Mouse (Mus musculus) heart, embryonic 14.5 days (tissue): ENCODE measurements around the gene Cyp2b10. TPM values are rescaled to one million over a fixed set of nuclear protein-coding genes. Genes with fewer than 3 reads are reported as not detected.
"Not testable (repeated sequence)": the region's sequence is repeated elsewhere in the genome, so short reads cannot be mapped to it uniquely, and the experiment has no call there.

ENCODE experiments used
- ATAC-seq: fragments of 200-750 bp; cut with Nextera tagmentation; 2 replicates; pipeline ENCODE4 v1.8.0; 2017; ENCODE audit warnings: low read depth, moderate TSS enrichment; ENCODE audit not compliant: insufficient number of reproducible peaks, insufficient read depth, low FRiP score
- H3K27ac ChIP-seq, 2 experiments: fragments of 200-500 bp in 1 of 2; fragments of 300-500 bp in 1 of 2; sonication (generic) in 1 of 2; replicated peaks in 1 of 2; 2 replicates each; pipeline ENCODE4 v1.5.1; 2012 to 2014; ENCODE audit warnings: low read depth in 2 of 2, low read length in 2 of 2, control low read depth in 1 of 2, mild to moderate bottlenecking in 1 of 2, mixed read lengths in 1 of 2; ENCODE audit not compliant: control insufficient read depth in 1 of 2, insufficient read depth in 1 of 2
- H3K27me3 ChIP-seq: fragments of 300-500 bp; sonication (generic); 2 replicates; pipeline ENCODE4 v1.6.1; 2014; ENCODE audit warnings: mild to moderate bottlenecking, low read length, control low read depth; ENCODE audit not compliant: control insufficient read depth, insufficient read depth
- H3K36me3 ChIP-seq: fragments of 300-500 bp; sonication (generic); 2 replicates; pipeline ENCODE4 v1.6.1; 2014; ENCODE audit warnings: mild to moderate bottlenecking, control low read depth, low read length, mixed read lengths; ENCODE audit not compliant: control insufficient read depth, insufficient read depth
- H3K4me1 ChIP-seq, 2 experiments: fragments of 200-500 bp in 1 of 2; fragments of 300-500 bp in 1 of 2; sonication (generic) in 1 of 2; 2 replicates each; pipeline ENCODE4 v1.6.1; 2012 to 2014; ENCODE audit warnings: low read length in 2 of 2, control low read depth in 1 of 2, mixed read lengths in 1 of 2; ENCODE audit not compliant: control insufficient read depth in 2 of 2, insufficient read depth in 2 of 2
- H3K4me2 ChIP-seq: fragments of 300-500 bp; sonication (generic); 2 replicates; pipeline ENCODE4 v1.6.1; 2014; ENCODE audit warnings: mild to moderate bottlenecking, low read length
- H3K4me3 ChIP-seq, 2 experiments: fragments of 200-500 bp in 1 of 2; fragments of 300-500 bp in 1 of 2; sonication (generic) in 1 of 2; 2 replicates each; pipeline ENCODE4 v1.5.1; 2012 to 2014; ENCODE audit warnings: low read length in 2 of 2, mild to moderate bottlenecking in 2 of 2, control low read depth in 1 of 2, low read depth in 1 of 2, moderate library complexity in 1 of 2; ENCODE audit not compliant: control insufficient read depth in 1 of 2, insufficient read depth in 1 of 2
- H3K9ac ChIP-seq: fragments of 300-500 bp; sonication (generic); 2 replicates; pipeline ENCODE4 v1.6.1; 2014; ENCODE audit warnings: mild to moderate bottlenecking, low read length
- H3K9me3 ChIP-seq: fragments of 300-500 bp; sonication (generic); 2 replicates; pipeline ENCODE4 v1.6.1; 2016; ENCODE audit warnings: low read length, control low read depth; ENCODE audit not compliant: control insufficient read depth
- WGBS: fragments of 180-500 bp; shearing (Covaris S2); extraction: QIAGEN DNeasy Blood & Tissue Kit; methylation state at CpG from one replicate; pipeline ENCODE4 v1.1.7; 2014; 5-methylcytosine and 5-hydroxymethylcytosine counted together
- polyA plus RNA-seq: library from polyadenylated mRNA; unstranded; fragments of >200 nt; fragmentation: Nextera tagmentation; extraction: Ambion mirVana; gene quantifications from 2 replicates; pipeline ENCODE4 v1.2.1, GENCODE M21; 2014

The Cyp2b10 gene
- polyA plus RNA-seq, 1 experiment from 2014 or later: not detected

DNA sequence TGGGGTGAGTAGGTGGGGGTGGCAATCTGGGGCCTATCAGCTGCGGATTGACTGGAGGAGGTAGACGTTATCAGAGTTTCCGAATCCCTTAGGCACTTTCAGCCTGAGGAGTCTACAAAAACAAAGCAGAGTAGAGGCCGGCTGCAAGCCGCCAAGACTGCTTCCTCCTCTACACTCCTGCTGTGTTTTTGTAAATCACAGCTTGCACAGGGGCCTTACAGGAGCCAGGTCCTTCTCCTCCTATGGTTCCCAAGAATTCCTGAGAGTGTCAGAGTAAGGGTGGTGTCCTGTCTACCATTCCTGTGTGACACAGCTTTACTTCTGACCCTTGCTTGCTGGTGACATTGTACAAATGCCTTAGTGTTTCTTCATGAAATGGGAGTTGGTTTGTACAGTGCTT lies 32.6 kb upstream of the Cyp2b10 start:
- Histone ChIP-seq H3K9me3 (no peaks in the 10 kb centered on the region; the same call in 1 of the 2 replicates), H3K4me1 (no peaks in the 10 kb centered on the region), H3K4me2 (no peak overlapping the region), H3K27me3 (no peaks in the 10 kb centered on the region), H3K36me3 (no peaks in the 10 kb centered on the region), H3K9ac (no peak overlapping the region), H3K4me3 (no peak overlapping the region), H3K27ac (no peak overlapping the region)
- WGBS: 9% methylated on average over 5 of the region's 5 CpGs
- no peak for ATAC-seq

DNA sequence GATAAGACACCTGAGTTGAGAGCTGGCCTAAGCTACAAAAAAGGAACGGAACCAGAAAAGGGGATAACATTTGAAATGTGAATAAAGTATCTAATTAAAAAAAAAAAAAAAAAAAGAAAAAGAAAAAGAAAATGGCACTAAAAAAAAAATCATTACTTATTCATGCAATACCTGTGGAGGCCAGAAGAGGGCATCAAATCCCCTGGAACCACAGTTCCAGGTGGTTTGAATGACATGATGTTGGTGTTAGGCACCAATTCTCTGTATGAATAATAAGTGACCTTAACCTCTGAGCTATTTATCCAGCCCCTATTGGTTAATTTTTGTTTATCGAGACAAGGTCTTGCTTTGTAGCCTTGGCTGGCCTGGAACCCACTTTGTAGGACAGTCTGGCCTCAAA lies 27.6 kb upstream of the Cyp2b10 start:
- Histone ChIP-seq H3K27ac (no peak overlapping the region), H3K27me3 (no peaks in the 10 kb centered on the region), H3K4me3 (no peak overlapping the region), H3K36me3 (no peaks in the 10 kb centered on the region), H3K4me2 (no peak overlapping the region), H3K9ac (no peak overlapping the region), H3K9me3 (no peaks in the 10 kb centered on the region; the same call in 1 of the 2 replicates), H3K4me1 (no peaks in the 10 kb centered on the region)
- ATAC-seq: no peak
- WGBS: 77% methylated on average over 2 of the region's 2 CpGs

DNA sequence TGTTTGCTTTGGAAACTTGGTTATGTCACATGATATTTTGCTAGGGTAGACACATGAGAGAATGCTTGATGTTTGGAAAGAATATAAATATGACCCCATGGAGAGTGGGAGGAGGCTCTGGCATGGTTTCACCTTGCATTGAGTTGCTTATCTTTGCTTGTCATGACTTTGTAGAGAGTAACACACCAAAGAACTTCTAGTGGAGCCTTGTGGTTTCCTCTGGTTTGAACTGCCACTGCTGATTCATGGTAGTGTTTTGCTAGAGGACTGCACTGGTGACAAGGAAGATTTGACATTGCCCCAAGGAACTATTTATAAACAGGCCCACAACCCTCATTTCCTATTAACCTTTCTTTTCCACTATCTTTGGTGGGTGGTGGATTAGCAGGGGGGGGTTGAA lies 24.8 kb upstream of the Cyp2b10 start:
- H3K9ac ChIP-seq: no peak overlapping the region
- no peaks in the 10 kb centered on the region for H3K27me3 ChIP-seq
- ATAC-seq: no peak
- no peaks in the 10 kb centered on the region for H3K4me1 ChIP-seq
- no peaks in the 10 kb centered on the region for H3K36me3 ChIP-seq
- H3K4me2 ChIP-seq: no peak overlapping the region
- H3K9me3 ChIP-seq: no peaks in the 10 kb centered on the region; the same call in 1 of the 2 replicates
- no peak overlapping the region for H3K4me3 ChIP-seq
- no peak overlapping the region for H3K27ac ChIP-seq

DNA sequence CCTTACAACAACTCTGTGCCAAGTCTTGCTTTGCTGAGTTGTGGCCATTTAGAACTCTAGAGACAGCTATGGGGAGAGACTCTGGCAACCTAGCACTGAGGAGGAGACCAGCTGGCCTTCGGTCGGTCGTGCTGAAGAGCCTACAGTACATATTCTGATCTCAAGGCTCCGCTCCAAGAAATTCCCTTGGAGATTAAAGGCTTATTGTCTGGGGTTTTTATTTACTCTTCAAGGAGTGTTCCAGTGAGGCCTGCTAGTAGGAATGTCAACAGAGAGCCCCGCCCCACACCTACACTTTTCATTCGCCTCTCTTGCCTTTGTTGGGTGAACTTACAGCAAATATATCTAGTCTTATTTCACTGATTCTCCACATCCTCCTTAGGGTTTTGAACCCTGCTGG lies 18.7 kb upstream of the Cyp2b10 start:
- Histone ChIP-seq H3K9me3 (no peaks in the 10 kb centered on the region), H3K4me2 (no peak overlapping the region), H3K4me3 (no peak overlapping the region), H3K36me3 (no peaks in the 10 kb centered on the region), H3K27me3 (peaks cover 9% of the 10 kb centered on the region; the same call in 1 of the 2 replicates), H3K9ac (no peak overlapping the region), H3K27ac (no peak overlapping the region), H3K4me1 (no peaks in the 10 kb centered on the region)
- ATAC-seq: no peak
- 47% methylated on average over 6 of the region's 6 CpGs for WGBS

DNA sequence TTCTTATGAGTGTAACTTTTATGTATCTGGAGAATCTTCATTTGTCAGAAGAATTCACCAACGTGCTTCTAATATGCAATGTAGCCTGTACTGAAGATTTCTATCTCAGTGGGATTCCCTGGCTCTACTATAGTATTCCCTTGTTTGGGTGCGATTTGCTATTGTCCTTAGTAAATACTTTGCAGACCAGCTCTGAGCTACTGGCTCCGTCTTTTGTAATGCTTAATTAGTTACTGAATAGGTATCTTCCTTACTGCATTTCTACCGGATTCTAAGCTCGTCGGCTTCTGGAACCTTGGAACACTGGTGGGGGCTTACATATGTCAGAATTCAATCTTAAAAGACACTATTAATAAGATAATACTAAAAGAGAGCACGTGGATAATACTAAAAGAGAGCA lies 16.7 kb upstream of the Cyp2b10 start:
- ATAC-seq, H3K4me2 ChIP-seq, H3K9ac ChIP-seq, H3K36me3 ChIP-seq, H3K9me3 ChIP-seq, H3K27me3 ChIP-seq, H3K4me3 ChIP-seq, H3K27ac ChIP-seq, H3K4me1 ChIP-seq: not testable (repeated sequence)
- WGBS: 14% methylated on average over 7 of the region's 7 CpGs

DNA sequence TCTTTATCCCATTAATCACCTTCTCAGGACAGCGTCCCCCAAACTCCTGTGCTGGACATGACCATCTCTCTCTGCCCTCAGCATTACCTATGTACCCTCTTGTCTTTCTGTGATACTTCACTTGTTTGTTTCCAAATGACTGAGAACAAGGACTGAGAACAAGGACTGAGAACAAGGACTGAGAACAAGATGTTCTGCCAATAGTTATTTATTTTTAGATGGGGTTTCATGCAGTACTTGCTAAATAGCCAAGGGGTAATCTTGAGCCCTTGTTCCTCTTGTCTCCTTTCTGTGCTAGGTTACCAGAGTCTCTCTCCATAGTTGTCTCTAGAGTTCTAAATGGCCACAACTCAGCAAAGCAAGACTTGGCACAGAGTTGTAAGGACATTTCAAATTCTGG lies 13.1 kb upstream of the Cyp2b10 start:
- Histone ChIP-seq H3K36me3 (no peaks in the 10 kb centered on the region), H3K27ac (no peak overlapping the region), H3K4me2 (no peak overlapping the region), H3K9ac (no peak overlapping the region), H3K4me3 (no peak overlapping the region), H3K4me1 (no peaks in the 10 kb centered on the region), H3K27me3 (peaks cover 9% of the 10 kb centered on the region; the same call in 1 of the 2 replicates), H3K9me3 (no peaks in the 10 kb centered on the region)
- 76% methylated on average over 1 of the region's 1 CpGs for WGBS
- no peak for ATAC-seq

DNA sequence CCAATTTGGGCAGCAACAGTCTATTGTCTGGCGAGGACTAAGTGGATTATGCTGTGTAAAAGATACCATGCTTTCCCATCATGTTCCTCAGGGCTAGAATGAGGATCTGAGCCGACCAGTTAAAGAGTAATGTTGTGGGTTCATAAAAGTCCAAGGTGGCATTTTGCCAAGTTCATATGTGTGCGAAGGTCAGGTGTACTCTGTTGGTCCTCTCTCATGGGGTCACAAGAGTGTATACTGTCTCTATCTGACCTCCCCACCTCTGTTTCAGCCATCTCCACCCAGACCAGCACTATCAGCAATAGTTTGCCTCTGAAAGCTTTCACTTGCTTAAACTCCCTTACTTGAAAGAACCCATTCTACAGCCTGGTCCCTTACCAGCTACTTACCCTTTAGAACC lies 9.7 kb upstream of the Cyp2b10 start:
- H3K4me3 ChIP-seq: no peak overlapping the region
- 71% methylated on average over 3 of the region's 3 CpGs for WGBS
- no peaks in the 10 kb centered on the region for H3K9me3 ChIP-seq
- no peaks in the 10 kb centered on the region for H3K27me3 ChIP-seq
- ATAC-seq: no peak
- no peaks in the 10 kb centered on the region for H3K4me1 ChIP-seq
- no peak overlapping the region for H3K9ac ChIP-seq
- H3K27ac ChIP-seq: no peak overlapping the region
- H3K4me2 ChIP-seq: no peak overlapping the region
- H3K36me3 ChIP-seq: no peaks in the 10 kb centered on the region

DNA sequence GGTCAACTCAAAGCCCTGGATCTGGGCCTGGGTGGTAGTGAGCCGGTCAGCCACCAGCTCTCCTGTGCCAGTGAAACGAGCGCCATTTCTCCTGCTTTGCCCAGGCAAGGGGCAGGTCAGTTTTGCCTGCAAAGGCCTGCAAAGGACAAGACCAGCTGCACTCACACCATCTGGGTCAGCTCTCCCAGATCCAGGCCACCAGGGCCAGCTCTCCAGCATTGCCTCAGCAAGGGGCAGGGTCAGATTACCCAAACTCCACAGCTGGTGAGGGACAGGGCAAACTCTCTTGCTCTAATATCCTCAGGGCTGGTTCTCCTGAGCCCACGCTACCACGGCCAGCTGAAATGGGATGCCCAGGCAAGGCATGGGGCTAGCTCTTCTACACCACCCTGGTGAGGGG lies 4.3 kb upstream of the Cyp2b10 start:
- no peaks in the 10 kb centered on the region for H3K27me3 ChIP-seq
- H3K9me3 ChIP-seq: no peaks in the 10 kb centered on the region
- ATAC-seq: no peak
- no peak overlapping the region for H3K4me3 ChIP-seq
- WGBS: 70% methylated on average over 5 of the region's 5 CpGs
- no peaks in the 10 kb centered on the region for H3K4me1 ChIP-seq
- H3K9ac ChIP-seq: no peak overlapping the region
- H3K4me2 ChIP-seq: no peak overlapping the region
- no peak overlapping the region for H3K27ac ChIP-seq
- no peaks in the 10 kb centered on the region for H3K36me3 ChIP-seq
